Mouse (Mus musculus): ENCODE data around the gene Gpr34.

Gpr34 gene

DNA sequence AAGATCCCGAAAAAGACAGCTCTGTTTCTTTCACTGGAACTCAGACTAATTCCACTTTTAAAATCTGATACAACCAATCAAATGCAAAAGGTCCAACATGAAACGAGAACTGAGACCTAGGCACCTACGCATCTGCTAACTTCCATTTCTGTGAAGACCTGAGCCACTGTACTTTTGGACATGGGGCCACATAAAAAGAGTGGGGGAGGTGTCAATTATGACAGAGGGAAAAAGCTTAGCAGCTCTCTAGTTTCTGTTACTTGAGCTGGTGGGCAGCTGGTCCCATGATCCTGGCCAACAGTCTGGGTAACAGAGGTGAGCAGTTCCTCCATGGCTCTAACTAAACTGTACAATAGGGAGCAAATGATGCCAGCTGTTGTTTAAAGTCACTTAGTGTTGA is 41.1 kb downstream of the Gpr34 start:
- no peak for DNase-seq

DNA sequence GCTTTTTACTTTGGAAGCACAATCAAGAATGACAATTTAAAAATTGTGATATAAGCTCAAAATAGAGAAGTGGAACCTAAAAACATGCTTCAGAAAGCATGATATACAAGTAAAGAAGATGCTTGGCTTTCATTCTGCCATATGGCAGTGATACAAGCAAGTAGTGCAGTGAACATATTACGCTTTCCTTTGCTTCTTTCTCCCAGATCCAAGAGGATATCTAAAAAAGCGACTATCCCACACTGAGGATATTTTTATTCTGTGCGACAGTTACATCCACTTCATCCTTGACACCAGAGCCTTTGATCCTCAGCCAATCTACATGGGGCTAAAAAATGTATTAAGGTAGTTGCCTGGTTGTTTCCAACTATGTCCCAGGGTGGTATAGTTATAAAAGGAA is 49.9 kb downstream of the Gpr34 start:
- DNase-seq, result no peak

DNA sequence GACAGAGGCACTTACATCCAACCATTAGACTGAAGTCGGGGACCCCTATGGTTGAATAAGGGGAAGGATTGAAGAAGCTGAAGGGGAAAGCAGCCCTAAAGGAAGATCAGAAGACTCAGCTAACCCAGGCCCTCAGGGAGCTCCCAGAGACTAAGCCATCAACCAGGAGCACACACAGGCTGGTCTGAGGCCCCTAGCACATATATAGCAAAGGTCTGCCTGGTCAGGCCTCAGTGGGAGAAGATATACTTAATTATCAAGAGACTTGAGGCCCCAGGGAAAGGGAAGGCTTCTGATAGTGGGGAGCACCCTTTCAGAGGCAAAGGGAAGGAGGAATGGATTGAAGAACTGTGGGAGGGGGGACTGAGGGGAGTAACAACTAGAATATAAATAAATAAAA is 54.7 kb downstream of the Gpr34 start:
- no peak for DNase-seq

DNA sequence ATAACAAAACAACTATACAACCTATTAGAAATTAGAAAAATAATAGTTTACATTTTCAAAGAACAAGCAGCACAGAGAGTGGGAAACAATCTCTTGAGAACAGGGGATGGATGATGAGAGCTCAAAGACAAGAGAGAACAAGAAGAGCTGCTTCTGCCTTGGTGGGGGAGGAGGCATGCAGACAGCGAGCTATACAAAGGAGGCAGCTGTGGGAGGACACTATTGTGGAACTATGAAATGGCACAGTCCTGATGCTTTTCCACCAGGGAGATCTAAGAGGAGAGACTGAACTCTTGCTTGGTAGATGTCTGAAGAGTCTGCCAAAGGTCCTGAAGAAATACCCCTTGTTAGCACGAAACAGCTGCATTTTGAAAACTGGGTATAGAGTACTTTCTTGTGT is 56.5 kb downstream of the Gpr34 start:
- DNase-seq, result no peak

Measured in kidney, adult 18-20 months (tissue).